Mouse (Mus musculus) small intestine, adult 2 months (tissue): ENCODE data around the gene Krtap15. TPM values are rescaled to one million over a fixed set of nuclear protein-coding genes. Genes with fewer than 3 reads are reported as not detected.
A peak's percentile ranks its signal among the peaks of the same experiment; 100 is the strongest.

Source experiments
- H3K27ac ChIP-seq: fragments of 200-500 bp; 2 replicates; pipeline ENCODE4 v1.5.1; 2012; ENCODE audit warnings: low read depth, low read length, control low read depth, inconsistent platforms; ENCODE audit not compliant: insufficient read depth
- H3K27me3 ChIP-seq: fragments of 200-500 bp; 2 replicates; pipeline ENCODE4 v1.6.1; 2012; ENCODE audit warnings: mild to moderate bottlenecking, moderate library complexity, low read length, inconsistent platforms; ENCODE audit not compliant: control insufficient read depth, insufficient read depth
- H3K36me3 ChIP-seq: fragments of 200-500 bp; 2 replicates; pipeline ENCODE4 v1.6.1; 2012; ENCODE audit warnings: mild to moderate bottlenecking, low read length, control low read depth, inconsistent platforms; ENCODE audit not compliant: control insufficient read depth, insufficient read depth
- H3K4me1 ChIP-seq: fragments of 200-500 bp; 2 replicates; pipeline ENCODE4 v1.6.1; 2012; ENCODE audit warnings: low read length, inconsistent platforms, mixed read lengths; ENCODE audit not compliant: control insufficient read depth, insufficient read depth, insufficient read length
- H3K4me3 ChIP-seq: fragments of 200-500 bp; 2 replicates; pipeline ENCODE4 v1.5.1; 2012; ENCODE audit warnings: low read depth, mild to moderate bottlenecking, control low read depth, inconsistent platforms, low read length, moderate library complexity
- CTCF ChIP-seq: fragments of 200-500 bp; IDR thresholded peaks from 2 replicates; pipeline ENCODE4 v1.5.1; 2012; ENCODE audit warnings: low read depth, mild to moderate bottlenecking, control low read depth, inconsistent platforms, low read length, moderate library complexity, mixed read lengths; ENCODE audit not compliant: insufficient replicate concordance, insufficient read length; ENCODE audit errors: extremely low read depth
- POLR2A ChIP-seq: fragments of 200-500 bp; IDR thresholded peaks from 2 replicates; pipeline ENCODE4 v1.6.1; 2012; ENCODE audit warnings: low read depth, mild to moderate bottlenecking, control low read depth, inconsistent platforms, low read length, moderate library complexity
- WGBS: fragments of 180-500 bp; shearing (Covaris S2); methylation state at CpG from one replicate; pipeline ENCODE4 v1.1.7; 2018; 5-methylcytosine and 5-hydroxymethylcytosine counted together
- polyA plus RNA-seq: library from polyadenylated mRNA; depleted of rRNA; stranded (reverse); fragments of >200 nt; gene quantifications from 2 replicates; pipeline ENCODE4 v1.2.3, GENCODE M21; 2012

Gene Krtap15
- polyA plus RNA-seq, 1 experiment = not detected

- 83% methylated on average over 3 of the region's 3 CpGs for WGBS
- Histone ChIP-seq H3K4me1 (no peaks in the 10 kb centered on the region), H3K36me3 (no peaks in the 10 kb centered on the region), H3K4me3 (no peak overlapping the region), H3K27me3 (no peaks in the 10 kb centered on the region), H3K27ac (no peak overlapping the region)
- no peak for TF ChIP-seq CTCF
- TF ChIP-seq POLR2A = no peak
Observed at GRCm38 (mm10) chr16:88826978-88827377, 7.0 kb downstream of the Krtap15 start.

- Histone ChIP-seq H3K27ac (no peak overlapping the region), H3K27me3 (no peaks in the 10 kb centered on the region), H3K36me3 (no peaks in the 10 kb centered on the region), H3K4me1 (no peaks in the 10 kb centered on the region), H3K4me3 (no peak overlapping the region)
- 82% methylated on average over 1 of the region's 1 CpGs for WGBS
- TF ChIP-seq POLR2A (no peak), CTCF (no peak)
Observed at GRCm38 (mm10) chr16:88847363-88847762, 27.3 kb downstream of the Krtap15 start.

- TF ChIP-seq POLR2A (no peak), CTCF (no peak)
- no peak overlapping the region for H3K4me3 ChIP-seq
- no peaks in the 10 kb centered on the region for H3K36me3 ChIP-seq
- 72% methylated on average over 4 of the region's 4 CpGs for WGBS
- no peaks in the 10 kb centered on the region for H3K27me3 ChIP-seq
- H3K27ac ChIP-seq = no peak overlapping the region
- no peaks in the 10 kb centered on the region for H3K4me1 ChIP-seq
Observed at GRCm38 (mm10) chr16:88848558-88848957, 28.5 kb downstream of the Krtap15 start.

- Histone ChIP-seq H3K4me1 (no peaks in the 10 kb centered on the region), H3K36me3 (no peaks in the 10 kb centered on the region), H3K27me3 (no peaks in the 10 kb centered on the region), H3K4me3 (no peak overlapping the region), H3K27ac (no peak overlapping the region)
- peak; percentile 36; the same call in 1 of the 2 replicates for TF ChIP-seq CTCF
- no peak for TF ChIP-seq POLR2A
- WGBS = 12% methylated on average over 5 of the region's 5 CpGs
Observed at GRCm38 (mm10) chr16:88851450-88851849, 31.4 kb downstream of the Krtap15 start.

GRCm38 (mm10) chr16:88864887-88865407 is 44.9 kb downstream of the Krtap15 start:
- H3K27me3 ChIP-seq = no peaks in the 10 kb centered on the region
- no peaks in the 10 kb centered on the region for H3K36me3 ChIP-seq
- no peak overlapping the region for H3K4me3 ChIP-seq
- 75% methylated on average over 4 of the region's 4 CpGs for WGBS
- no peak overlapping the region for H3K27ac ChIP-seq
- H3K4me1 ChIP-seq = no peaks in the 10 kb centered on the region
- TF ChIP-seq POLR2A = no peak
- TF ChIP-seq CTCF = no peak

- H3K27ac ChIP-seq = no peak within 1 kb of the TSS
- TF ChIP-seq POLR2A (no peak), CTCF (no peak)
- no peaks in the 10 kb centered on the region for H3K4me1 ChIP-seq
- no peak within 1 kb of the TSS for H3K4me3 ChIP-seq
- no peaks in the 10 kb centered on the region for H3K27me3 ChIP-seq
- no peaks in the 10 kb centered on the region for H3K36me3 ChIP-seq
- WGBS = 81% methylated on average over 6 of the region's 6 CpGs
Observed at GRCm38 (mm10) chr16:88869311-88869710, 49.3 kb downstream of the Krtap15 start, which contains the start of gene Krtap19-1. Gene Krtap19-1 (minus strand): TSS chr16:88869411.

GRCm38 (mm10) chr16:88874169-88874568 is 54.2 kb downstream of the Krtap15 start, which contains the start of gene Krtap19-2:
Gene Krtap19-2 (minus strand): TSS chr16:88874269.
- Histone ChIP-seq H3K4me3 (no peak within 1 kb of the TSS), H3K27me3 (no peaks in the 10 kb centered on the region), H3K27ac (no peak within 1 kb of the TSS), H3K4me1 (no peaks in the 10 kb centered on the region), H3K36me3 (no peaks in the 10 kb centered on the region)
- TF ChIP-seq CTCF (no peak), POLR2A (no peak)
- 95% methylated on average over 3 of the region's 3 CpGs for WGBS
